Mouse (Mus musculus): ENCODE data around the gene Rbm46. TPM values are rescaled to one million over a fixed set of nuclear protein-coding genes. Genes with fewer than 3 reads are reported as not detected.

Rbm46 gene
- polyA plus RNA-seq, 1 experiment from 2014 or later: 5.5 TPM

DNA sequence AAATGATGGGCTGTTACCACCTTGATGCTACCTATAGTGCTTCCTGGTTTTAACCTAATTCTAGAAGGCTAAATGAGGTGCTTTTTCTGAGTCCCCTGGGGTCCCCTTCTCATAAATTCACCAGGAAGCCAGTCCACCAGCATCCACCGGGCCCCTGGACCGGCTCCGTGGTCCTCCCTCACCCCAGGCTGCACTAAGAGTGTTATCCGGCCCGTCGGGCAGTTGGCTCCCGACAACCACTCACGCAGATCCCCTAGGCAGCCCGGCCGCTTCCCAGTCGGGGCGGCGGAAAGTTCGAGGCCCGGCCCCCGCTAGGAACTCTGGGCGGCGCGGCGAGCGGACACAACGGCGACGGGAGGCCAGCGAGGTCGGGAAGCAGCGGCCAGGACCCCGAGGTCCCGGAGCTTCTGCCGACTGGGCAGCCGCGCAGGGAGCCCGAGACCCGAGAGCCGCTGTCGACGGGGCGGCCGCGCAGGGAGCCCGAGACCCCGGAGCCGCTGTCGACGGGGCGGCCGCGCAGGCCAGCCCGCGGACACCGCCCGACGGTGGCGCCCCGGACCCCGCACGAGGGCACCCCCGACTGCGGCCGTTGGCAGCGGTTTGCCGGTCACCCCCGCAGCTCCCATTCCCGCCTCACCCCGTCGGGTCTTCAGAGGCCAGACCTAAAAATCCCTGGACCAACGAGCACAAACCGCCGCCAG, 462 bp downstream of the Rbm46 start:
- no peak for DNase-seq (ENCODE audit: low spot score)
- H3K4me1 ChIP-seq (ENCODE audit: control insufficient read depth, insufficient read depth, low read length): no peaks in the 10 kb centered on the region
- H3K4me2 ChIP-seq (ENCODE audit: low read depth, low read length): peak overlapping the region; percentile 70
- H3K36me3 ChIP-seq (ENCODE audit: control insufficient read depth, insufficient read depth, low read length): no peaks in the 10 kb centered on the region
- no peaks in the 10 kb centered on the region for H3K9me3 ChIP-seq (ENCODE audit: control insufficient read depth, low read length)
- WGBS: 20% methylated on average over 24 of the region's 69 CpGs
- peak overlapping the region; percentile 58 for H3K9ac ChIP-seq (ENCODE audit: low read depth, low read length)
- H3K27me3 ChIP-seq (replicated peaks; ENCODE audit: control insufficient read depth, insufficient read depth, low read length): peaks cover 20% of the 10 kb centered on the region
- H3K4me3 ChIP-seq (ENCODE audit: low read depth, low read length): peak overlapping the region; percentile 49
- no peak overlapping the region for H3K27ac ChIP-seq (replicated peaks; ENCODE audit: low read depth, low read length)
- ATAC-seq (ENCODE audit: low read depth): no peak

DNA sequence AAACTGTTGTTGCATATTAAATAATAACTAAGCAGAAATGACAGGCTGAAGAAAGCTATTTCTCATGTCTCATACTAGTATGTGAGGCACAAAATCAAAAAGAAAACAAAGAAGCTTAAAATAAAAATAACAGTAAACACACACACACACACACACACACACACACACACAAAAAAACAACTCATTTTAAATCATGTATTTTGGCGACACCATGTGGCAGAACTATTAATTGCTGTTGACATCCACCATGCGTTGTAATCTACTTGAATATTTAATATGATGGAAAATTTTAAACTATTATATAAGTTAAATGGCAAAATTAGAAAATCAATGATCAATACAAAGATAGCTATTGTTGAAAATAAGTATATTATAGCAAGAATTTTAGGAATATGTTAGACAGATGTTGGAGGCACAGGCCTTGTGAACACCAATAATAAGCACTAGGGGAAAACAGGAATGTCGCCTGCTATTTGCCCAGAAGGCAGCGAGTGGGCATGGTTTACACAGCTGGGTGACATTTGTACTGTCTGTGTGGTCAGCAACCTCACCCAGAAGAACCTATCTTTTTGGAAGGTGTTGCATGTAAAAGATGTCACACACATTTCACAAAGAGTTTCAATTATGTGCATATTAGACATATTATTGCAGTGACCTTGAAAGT, 18.7 kb downstream of the Rbm46 start:
- H3K27me3 ChIP-seq (replicated peaks; ENCODE audit: control insufficient read depth, insufficient read depth, low read length): no peaks in the 10 kb centered on the region
- 15% methylated on average over 4 of the region's 4 CpGs for WGBS
- no peaks in the 10 kb centered on the region for H3K4me1 ChIP-seq (ENCODE audit: control insufficient read depth, insufficient read depth, low read length)
- no peaks in the 10 kb centered on the region for H3K9me3 ChIP-seq (ENCODE audit: control insufficient read depth, low read length)
- H3K9ac ChIP-seq (ENCODE audit: low read depth, low read length): no peak overlapping the region
- DNase-seq (ENCODE audit: low spot score) (peak; percentile 45), ATAC-seq (ENCODE audit: low read depth) (no peak)
- no peak overlapping the region for H3K4me2 ChIP-seq (ENCODE audit: low read depth, low read length)
- no peak overlapping the region for H3K4me3 ChIP-seq (ENCODE audit: low read depth, low read length)
- H3K36me3 ChIP-seq (ENCODE audit: control insufficient read depth, insufficient read depth, low read length): no peaks in the 10 kb centered on the region
- no peak overlapping the region for H3K27ac ChIP-seq (replicated peaks; ENCODE audit: low read depth, low read length)

DNA sequence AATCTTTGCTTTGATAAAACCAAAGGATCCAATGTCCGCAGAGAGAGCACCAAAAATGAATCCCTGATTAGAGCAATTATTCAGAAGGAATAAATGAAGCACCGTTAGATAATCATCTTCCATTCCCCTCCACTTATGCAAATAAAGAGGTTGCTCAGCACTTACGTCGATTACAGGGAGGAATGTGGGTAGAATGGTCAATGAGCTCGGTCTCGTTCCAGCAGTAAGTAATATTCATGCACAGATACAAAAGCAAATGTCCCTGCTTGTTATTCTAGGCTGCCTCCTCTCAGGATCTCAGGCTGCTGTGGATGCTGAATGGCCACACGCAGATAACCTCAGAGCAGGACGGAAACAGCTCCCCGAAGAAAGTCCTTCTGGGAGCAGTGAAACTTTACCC, 51.1 kb downstream of the Rbm46 start:
- no peaks in the 10 kb centered on the region for H3K4me1 ChIP-seq (ENCODE audit: control insufficient read depth, insufficient read depth, low read length)
- DNase-seq (ENCODE audit: low spot score) (no peak), ATAC-seq (ENCODE audit: low read depth) (no peak)
- H3K4me2 ChIP-seq (ENCODE audit: low read depth, low read length): no peak overlapping the region
- H3K27me3 ChIP-seq (replicated peaks; ENCODE audit: control insufficient read depth, insufficient read depth, low read length): no peaks in the 10 kb centered on the region
- no peaks in the 10 kb centered on the region for H3K36me3 ChIP-seq (ENCODE audit: control insufficient read depth, insufficient read depth, low read length)
- H3K9ac ChIP-seq (ENCODE audit: low read depth, low read length): no peak overlapping the region
- no peak overlapping the region for H3K27ac ChIP-seq (replicated peaks; ENCODE audit: low read depth, low read length)
- no peaks in the 10 kb centered on the region for H3K9me3 ChIP-seq (ENCODE audit: control insufficient read depth, low read length)
- 77% methylated on average over 9 of the region's 9 CpGs for WGBS
- no peak overlapping the region for H3K4me3 ChIP-seq (ENCODE audit: low read depth, low read length)

DNA sequence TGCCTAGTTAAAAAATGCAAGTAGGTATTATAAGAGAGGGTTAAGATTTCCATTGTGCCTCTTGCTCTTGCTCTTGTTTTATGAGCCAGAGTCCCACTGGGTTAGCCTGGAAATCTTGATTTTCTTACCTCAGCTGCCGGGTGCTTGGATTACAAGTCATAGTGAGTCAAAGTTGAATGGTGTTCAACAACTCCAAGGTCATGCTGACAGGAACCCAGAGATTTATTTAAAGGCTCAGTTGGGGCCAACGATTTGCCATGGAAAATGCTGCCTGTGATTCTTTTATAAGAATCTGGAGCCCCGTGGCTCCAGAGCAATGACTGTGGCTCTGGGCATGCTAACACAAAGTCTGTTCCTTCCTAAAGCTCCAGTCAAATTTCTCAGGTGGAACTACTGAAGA, 64.4 kb downstream of the Rbm46 start:
- Histone ChIP-seq H3K27ac (replicated peaks; ENCODE audit: low read depth, low read length) (no peak overlapping the region), H3K9ac (ENCODE audit: low read depth, low read length) (no peak overlapping the region), H3K36me3 (ENCODE audit: control insufficient read depth, insufficient read depth, low read length) (no peaks in the 10 kb centered on the region), H3K4me3 (ENCODE audit: low read depth, low read length) (no peak overlapping the region), H3K27me3 (replicated peaks; ENCODE audit: control insufficient read depth, insufficient read depth, low read length) (no peaks in the 10 kb centered on the region), H3K4me2 (ENCODE audit: low read depth, low read length) (no peak overlapping the region), H3K9me3 (ENCODE audit: control insufficient read depth, low read length) (no peaks in the 10 kb centered on the region), H3K4me1 (ENCODE audit: control insufficient read depth, insufficient read depth, low read length) (no peaks in the 10 kb centered on the region)
- DNase-seq (ENCODE audit: low spot score) (no peak), ATAC-seq (ENCODE audit: low read depth) (no peak)
- 73% methylated on average over 3 of the region's 3 CpGs for WGBS

DNA sequence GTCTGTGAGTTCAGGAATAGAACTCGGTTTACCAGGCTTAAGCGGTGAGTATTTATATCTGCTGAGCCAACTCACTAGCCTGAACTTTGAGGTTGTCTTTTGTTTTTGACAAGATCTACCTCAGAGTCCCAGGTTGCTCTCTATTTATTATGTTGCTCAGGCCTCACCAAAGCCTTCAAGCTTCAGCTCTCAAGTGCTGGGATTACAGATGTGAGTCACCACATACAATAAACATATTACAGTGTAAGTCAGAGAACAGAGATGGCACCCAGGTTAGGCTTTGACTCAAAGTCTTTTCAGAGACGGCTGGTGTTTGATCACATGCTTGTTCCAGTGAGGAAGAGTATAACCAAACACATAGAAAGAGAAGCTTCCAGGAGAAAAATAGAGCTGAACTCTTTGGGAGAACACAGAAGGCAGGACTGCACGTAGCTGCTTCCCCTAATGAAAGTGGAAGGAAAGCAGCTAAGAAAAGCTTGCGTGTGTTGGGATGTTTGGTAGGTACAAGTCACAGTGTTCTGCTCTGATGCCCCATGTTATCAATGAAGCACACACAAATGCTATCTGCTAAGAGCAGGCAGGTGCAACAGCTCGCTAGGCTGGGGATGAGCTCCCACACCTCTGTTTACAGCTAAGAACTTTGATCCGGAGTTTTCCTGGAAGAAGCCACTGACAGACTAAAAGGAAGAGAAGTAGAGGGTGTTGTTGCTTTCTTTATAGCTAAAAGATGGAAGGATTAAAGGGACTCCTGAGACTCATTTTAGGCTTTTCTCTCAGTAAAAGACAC, 65.8 kb downstream of the Rbm46 start:
- Histone ChIP-seq H3K4me2 (ENCODE audit: low read depth, low read length) (no peak overlapping the region), H3K9me3 (ENCODE audit: control insufficient read depth, low read length) (no peaks in the 10 kb centered on the region), H3K36me3 (ENCODE audit: control insufficient read depth, insufficient read depth, low read length) (no peaks in the 10 kb centered on the region), H3K27ac (replicated peaks; ENCODE audit: low read depth, low read length) (no peak overlapping the region), H3K27me3 (replicated peaks; ENCODE audit: control insufficient read depth, insufficient read depth, low read length) (no peaks in the 10 kb centered on the region), H3K4me1 (ENCODE audit: control insufficient read depth, insufficient read depth, low read length) (no peaks in the 10 kb centered on the region), H3K4me3 (ENCODE audit: low read depth, low read length) (no peak overlapping the region), H3K9ac (ENCODE audit: low read depth, low read length) (no peak overlapping the region)
- ATAC-seq (ENCODE audit: low read depth) (no peak), DNase-seq (ENCODE audit: low spot score) (no peak)
- 85% methylated on average over 7 of the region's 7 CpGs for WGBS

DNA sequence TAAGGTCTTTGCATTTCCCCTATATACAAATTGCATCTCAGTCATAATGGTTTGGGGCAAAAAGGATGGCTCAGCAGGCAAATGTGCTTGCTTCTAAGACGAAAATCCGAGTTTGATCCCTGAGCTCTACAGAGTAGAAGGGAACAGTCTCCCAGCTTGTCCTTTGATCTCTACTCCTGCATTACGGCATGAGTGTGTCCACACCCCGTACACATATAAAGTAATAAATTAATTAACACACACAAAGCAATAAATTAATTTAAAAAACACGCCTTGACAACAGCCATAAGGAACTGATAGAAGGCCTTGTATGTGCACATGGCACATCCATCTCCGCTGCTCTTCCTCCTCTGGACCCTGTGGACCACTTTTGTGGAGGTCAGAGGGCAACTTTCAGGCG, 66.5 kb downstream of the Rbm46 start:
- WGBS: 76% methylated on average over 7 of the region's 7 CpGs
- Histone ChIP-seq H3K27me3 (replicated peaks; ENCODE audit: control insufficient read depth, insufficient read depth, low read length) (no peaks in the 10 kb centered on the region), H3K4me1 (ENCODE audit: control insufficient read depth, insufficient read depth, low read length) (no peaks in the 10 kb centered on the region), H3K27ac (replicated peaks; ENCODE audit: low read depth, low read length) (no peak overlapping the region), H3K4me3 (ENCODE audit: low read depth, low read length) (no peak overlapping the region), H3K9ac (ENCODE audit: low read depth, low read length) (no peak overlapping the region), H3K9me3 (ENCODE audit: control insufficient read depth, low read length) (no peaks in the 10 kb centered on the region), H3K4me2 (ENCODE audit: low read depth, low read length) (no peak overlapping the region), H3K36me3 (ENCODE audit: control insufficient read depth, insufficient read depth, low read length) (no peaks in the 10 kb centered on the region)
- no peak for ATAC-seq (ENCODE audit: low read depth)
- DNase-seq (ENCODE audit: low spot score): no peak

DNA sequence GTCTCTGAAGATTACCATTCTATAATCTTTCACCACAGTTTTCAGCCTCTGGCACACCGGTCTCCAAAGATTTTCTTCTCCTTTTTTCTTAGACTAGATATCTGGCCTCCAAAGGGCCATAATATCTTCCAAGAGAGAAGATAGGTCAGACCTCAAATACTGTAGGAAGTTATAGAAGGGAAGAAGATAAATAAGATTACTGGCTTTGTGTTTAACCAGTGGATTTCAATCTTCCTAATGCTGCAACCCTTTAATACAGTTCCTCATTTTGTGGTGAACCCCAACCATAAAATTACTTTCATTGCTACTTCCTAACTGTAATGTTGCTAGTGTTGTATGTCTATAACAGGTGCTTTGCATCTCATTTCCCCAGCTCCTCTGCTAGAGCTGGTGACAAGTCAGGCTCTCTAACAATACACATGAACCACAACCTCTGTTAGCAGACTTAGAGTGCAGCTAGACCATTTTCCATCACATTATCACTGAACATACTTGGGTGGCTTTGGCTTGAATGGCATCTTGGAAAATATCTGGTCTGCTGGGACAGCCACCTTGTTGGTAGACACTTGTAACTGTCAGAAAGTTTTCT, 67.9 kb downstream of the Rbm46 start:
- H3K9me3 ChIP-seq (ENCODE audit: control insufficient read depth, low read length): no peaks in the 10 kb centered on the region
- no peak overlapping the region for H3K4me2 ChIP-seq (ENCODE audit: low read depth, low read length)
- no peak overlapping the region for H3K27ac ChIP-seq (replicated peaks; ENCODE audit: low read depth, low read length)
- ATAC-seq (ENCODE audit: low read depth) (no peak), DNase-seq (ENCODE audit: low spot score) (no peak)
- no peaks in the 10 kb centered on the region for H3K27me3 ChIP-seq (replicated peaks; ENCODE audit: control insufficient read depth, insufficient read depth, low read length)
- no peak overlapping the region for H3K4me3 ChIP-seq (ENCODE audit: low read depth, low read length)
- H3K9ac ChIP-seq (ENCODE audit: low read depth, low read length): no peak overlapping the region
- H3K36me3 ChIP-seq (ENCODE audit: control insufficient read depth, insufficient read depth, low read length): no peaks in the 10 kb centered on the region
- no peaks in the 10 kb centered on the region for H3K4me1 ChIP-seq (ENCODE audit: control insufficient read depth, insufficient read depth, low read length)
- 83% methylated on average over 1 of the region's 1 CpGs for WGBS

DNA sequence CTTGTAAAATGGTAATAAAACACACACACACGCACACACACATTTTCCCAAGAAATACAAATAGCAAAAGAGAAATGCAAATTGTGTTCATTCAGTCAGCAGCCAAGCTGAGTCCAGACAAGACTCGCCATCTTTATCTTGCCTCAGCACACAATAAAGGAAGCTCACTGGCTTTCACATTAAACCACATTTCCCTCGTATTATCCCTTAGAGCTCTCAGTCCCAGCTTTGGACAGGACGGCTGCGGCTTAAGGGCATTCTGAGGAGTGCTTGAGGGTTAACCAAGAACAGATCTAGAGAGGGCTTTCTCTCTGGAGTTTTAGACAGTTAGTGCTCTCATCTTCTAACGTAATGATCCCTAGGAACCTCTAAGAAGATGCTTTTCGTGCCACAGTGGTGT, 71.0 kb downstream of the Rbm46 start:
- H3K36me3 ChIP-seq (ENCODE audit: control insufficient read depth, insufficient read depth, low read length): no peaks in the 10 kb centered on the region
- H3K4me2 ChIP-seq (ENCODE audit: low read depth, low read length): no peak overlapping the region
- 69% methylated on average over 7 of the region's 7 CpGs for WGBS
- no peaks in the 10 kb centered on the region for H3K9me3 ChIP-seq (ENCODE audit: control insufficient read depth, low read length)
- ATAC-seq (ENCODE audit: low read depth) (no peak), DNase-seq (ENCODE audit: low spot score) (no peak)
- H3K27ac ChIP-seq (replicated peaks; ENCODE audit: low read depth, low read length): no peak overlapping the region
- no peaks in the 10 kb centered on the region for H3K4me1 ChIP-seq (ENCODE audit: control insufficient read depth, insufficient read depth, low read length)
- no peak overlapping the region for H3K9ac ChIP-seq (ENCODE audit: low read depth, low read length)
- H3K4me3 ChIP-seq (ENCODE audit: low read depth, low read length): no peak overlapping the region
- no peaks in the 10 kb centered on the region for H3K27me3 ChIP-seq (replicated peaks; ENCODE audit: control insufficient read depth, insufficient read depth, low read length)
